Mouse (Mus musculus) stomach, postnatal 0 days (tissue): Measurements from ENCODE around the gene Ccdc117. TPM values are rescaled to one million over a fixed set of nuclear protein-coding genes. Genes with fewer than 3 reads are reported as not detected.

Source experiments
- ATAC-seq: fragments of 200-750 bp; cut with Nextera tagmentation; 2 replicates; pipeline ENCODE4 v1.8.0; 2017; ENCODE audit not compliant: low FRiP score, low TSS enrichment
- DNase-seq: peaks from one replicate; pipeline ENCODE4 v3.0.0-alpha.2; 2016; ENCODE audit warnings: low spot score
- H3K27ac ChIP-seq: fragments of 300-500 bp; sonication (generic); replicated peaks from 2 replicates; pipeline ENCODE4 v1.5.1; 2014; ENCODE audit warnings: mild to moderate bottlenecking, control low read depth
- H3K27me3 ChIP-seq: fragments of 300-500 bp; sonication (generic); 2 replicates; pipeline ENCODE4 v1.6.1; 2014; ENCODE audit warnings: low read length; ENCODE audit not compliant: control insufficient read depth, insufficient read depth
- H3K36me3 ChIP-seq: fragments of 300-500 bp; sonication (generic); 2 replicates; pipeline ENCODE4 v1.6.1; 2014; ENCODE audit warnings: low read length, mixed read lengths; ENCODE audit not compliant: control insufficient read depth, insufficient read depth
- H3K4me1 ChIP-seq: fragments of 300-500 bp; sonication (generic); replicated peaks from 2 replicates; pipeline ENCODE4 v1.6.1; 2014; ENCODE audit warnings: antibody characterized with exemption; ENCODE audit not compliant: control insufficient read depth, insufficient read depth
- H3K4me2 ChIP-seq: fragments of 300-500 bp; sonication (generic); replicated peaks from 2 replicates; pipeline ENCODE4 v1.6.1; 2014; ENCODE audit warnings: low read depth, mild to moderate bottlenecking, control low read depth, moderate library complexity
- H3K4me3 ChIP-seq: fragments of 300-500 bp; sonication (generic); 2 replicates; pipeline ENCODE4 v1.5.1; 2014; ENCODE audit warnings: low read depth, low read length, control low read depth
- H3K9ac ChIP-seq: fragments of 300-500 bp; sonication (generic); 2 replicates; pipeline ENCODE4 v1.6.1; 2014; ENCODE audit warnings: mild to moderate bottlenecking, low read length, control low read depth, mixed read lengths
- H3K9me3 ChIP-seq: fragments of 300-500 bp; sonication (generic); 2 replicates; pipeline ENCODE4 v1.6.1; 2016; ENCODE audit warnings: low read length; ENCODE audit not compliant: control insufficient read depth
- CTCF ChIP-seq: IDR thresholded peaks from 2 replicates; pipeline ENCODE4 v1.5.1; 2016; ENCODE audit warnings: antibody characterized with exemption, low read depth, mild to moderate bottlenecking, moderate library complexity
- EP300 ChIP-seq: optimal IDR thresholded peaks from 2 replicates; pipeline ENCODE3; 2016; ENCODE audit warnings: antibody characterized with exemption
- WGBS: fragments of 180-500 bp; shearing (Covaris S2); extraction: QIAGEN DNeasy Blood & Tissue Kit; methylation state at CpG from one replicate; pipeline ENCODE4 v1.1.7; 2014; 5-methylcytosine and 5-hydroxymethylcytosine counted together
- polyA plus RNA-seq: library from polyadenylated mRNA; unstranded; fragments of >200 nt; fragmentation: Nextera tagmentation; extraction: Ambion mirVana; gene quantifications from 2 replicates; pipeline ENCODE4 v1.2.1, GENCODE M21; 2015

Ccdc117 gene
- polyA plus RNA-seq, 1 experiment from 2014 or later = 8.7 TPM

DNA sequence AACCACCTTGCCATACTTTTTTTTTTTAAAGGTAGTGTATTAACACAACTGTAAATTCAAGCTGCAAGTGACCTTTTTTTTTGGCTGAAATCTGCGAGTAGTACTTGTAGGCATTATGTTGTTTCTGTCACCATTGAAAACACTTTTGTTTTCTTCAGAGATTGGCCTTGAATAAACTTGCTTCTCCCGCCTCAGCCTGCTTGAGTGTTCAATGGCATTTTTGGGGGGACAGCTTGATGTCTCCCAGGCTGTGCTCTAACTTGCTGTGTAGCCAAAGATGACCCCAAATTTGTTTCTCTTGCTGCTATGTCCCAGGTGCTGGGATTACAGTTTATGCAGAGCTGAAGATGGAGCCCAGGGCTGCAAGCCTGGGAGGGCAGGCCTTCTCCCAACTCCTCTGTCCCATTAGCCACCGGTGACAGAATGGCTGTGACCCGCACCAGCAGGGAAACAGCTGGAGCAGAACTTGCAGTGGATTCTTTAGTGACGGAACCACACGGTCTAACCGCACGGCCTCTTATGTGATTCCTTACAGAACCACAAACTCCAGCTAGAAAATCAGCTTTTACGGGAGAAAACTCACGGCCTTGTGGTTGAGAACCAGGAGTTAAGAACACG lies 19.1 kb downstream of the Ccdc117 start:
- peak overlapping the region; percentile 100 for H3K9ac ChIP-seq
- ATAC-seq = no peak
- peak overlapping the region; percentile 60 for H3K4me2 ChIP-seq
- peaks cover 3% of the 10 kb centered on the region; the same call in 1 of the 2 replicates for H3K4me1 ChIP-seq
- no peak overlapping the region for H3K27ac ChIP-seq
- WGBS = 65% methylated on average over 11 of the region's 11 CpGs
- H3K36me3 ChIP-seq = peaks cover 26% of the 10 kb centered on the region
- H3K4me3 ChIP-seq = peak overlapping the region; percentile 100
- no peak for DNase-seq
- H3K27me3 ChIP-seq = no peaks in the 10 kb centered on the region
- no peak for TF ChIP-seq EP300
- TF ChIP-seq CTCF = no peak
- H3K9me3 ChIP-seq = no peaks in the 10 kb centered on the region

DNA sequence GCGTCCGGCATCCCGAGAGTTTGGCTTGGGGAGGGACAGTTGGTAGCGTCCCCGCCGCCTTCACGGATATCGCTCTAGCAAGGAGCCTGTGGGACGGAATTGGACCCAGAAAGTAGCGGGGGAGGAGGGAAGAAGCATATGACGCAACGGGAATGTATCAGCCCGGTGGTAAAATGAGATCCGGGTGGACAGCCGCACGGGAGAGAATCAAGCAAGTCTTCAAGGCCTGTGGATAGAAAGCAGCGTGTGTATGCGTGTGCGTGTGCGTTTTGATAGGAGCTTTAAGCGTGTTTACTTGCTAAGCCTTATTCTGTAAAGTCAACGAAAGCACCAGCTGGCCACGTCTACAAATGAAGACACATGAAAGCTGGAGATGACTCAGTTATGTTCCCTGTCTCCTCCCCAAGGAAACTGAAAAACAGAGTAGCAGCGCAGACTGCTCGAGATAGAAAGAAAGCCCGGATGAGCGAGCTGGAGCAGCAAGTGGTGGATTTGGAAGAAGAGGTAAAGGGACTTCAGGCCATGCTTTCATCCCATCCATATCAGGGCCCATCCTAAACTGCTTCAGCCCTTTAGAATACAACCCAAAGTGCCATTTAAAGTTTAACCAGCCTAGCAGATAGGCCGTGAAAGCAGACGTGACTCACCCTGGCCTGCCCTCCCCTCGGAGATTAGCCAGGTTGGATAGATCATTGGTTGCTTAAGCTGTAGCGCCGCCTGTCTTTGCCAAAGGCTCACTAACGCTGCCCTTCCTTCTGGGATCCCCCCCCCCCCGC lies 20.3 kb downstream of the Ccdc117 start:
- peak overlapping the region; percentile 100 for H3K4me3 ChIP-seq
- peaks cover 3% of the 10 kb centered on the region; the same call in 1 of the 2 replicates for H3K4me1 ChIP-seq
- H3K36me3 ChIP-seq = peaks cover 26% of the 10 kb centered on the region
- H3K9me3 ChIP-seq = no peaks in the 10 kb centered on the region
- peak overlapping the region; percentile 100 for H3K27ac ChIP-seq
- H3K9ac ChIP-seq = peak overlapping the region; percentile 100
- under 1% methylated on average over 34 of the region's 34 CpGs for WGBS
- no peaks in the 10 kb centered on the region for H3K27me3 ChIP-seq
- H3K4me2 ChIP-seq = peak overlapping the region; percentile 60
- TF ChIP-seq EP300 (no peak), CTCF (peak; percentile 76)
- DNase-seq (peak; percentile 88), ATAC-seq (peak; percentile 73)

DNA sequence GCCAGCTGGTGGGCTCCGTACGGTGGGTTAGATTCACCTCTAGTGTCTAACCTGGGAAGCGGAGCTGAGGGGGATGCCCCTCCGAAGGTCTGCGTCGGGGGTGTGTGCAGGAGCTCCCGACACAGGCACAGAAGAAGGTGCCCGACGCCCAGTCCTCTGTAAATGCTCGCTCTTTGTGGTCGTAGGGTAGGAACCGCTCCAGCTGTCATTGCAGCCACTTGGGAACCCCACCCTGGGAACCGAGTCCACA lies 20.8 kb downstream of the Ccdc117 start:
- H3K9ac ChIP-seq = peak overlapping the region; percentile 100
- ATAC-seq (no peak; the same call in 1 of the 2 replicates), DNase-seq (no peak)
- no peaks in the 10 kb centered on the region for H3K27me3 ChIP-seq
- TF ChIP-seq EP300 (no peak), CTCF (no peak)
- peak overlapping the region; percentile 100 for H3K4me3 ChIP-seq
- 0% methylated on average over 13 of the region's 13 CpGs for WGBS
- H3K4me2 ChIP-seq = peak overlapping the region; percentile 60
- peaks cover 3% of the 10 kb centered on the region; the same call in 1 of the 2 replicates for H3K4me1 ChIP-seq
- peak overlapping the region; percentile 100 for H3K27ac ChIP-seq
- H3K9me3 ChIP-seq = no peaks in the 10 kb centered on the region
- H3K36me3 ChIP-seq = peaks cover 26% of the 10 kb centered on the region

DNA sequence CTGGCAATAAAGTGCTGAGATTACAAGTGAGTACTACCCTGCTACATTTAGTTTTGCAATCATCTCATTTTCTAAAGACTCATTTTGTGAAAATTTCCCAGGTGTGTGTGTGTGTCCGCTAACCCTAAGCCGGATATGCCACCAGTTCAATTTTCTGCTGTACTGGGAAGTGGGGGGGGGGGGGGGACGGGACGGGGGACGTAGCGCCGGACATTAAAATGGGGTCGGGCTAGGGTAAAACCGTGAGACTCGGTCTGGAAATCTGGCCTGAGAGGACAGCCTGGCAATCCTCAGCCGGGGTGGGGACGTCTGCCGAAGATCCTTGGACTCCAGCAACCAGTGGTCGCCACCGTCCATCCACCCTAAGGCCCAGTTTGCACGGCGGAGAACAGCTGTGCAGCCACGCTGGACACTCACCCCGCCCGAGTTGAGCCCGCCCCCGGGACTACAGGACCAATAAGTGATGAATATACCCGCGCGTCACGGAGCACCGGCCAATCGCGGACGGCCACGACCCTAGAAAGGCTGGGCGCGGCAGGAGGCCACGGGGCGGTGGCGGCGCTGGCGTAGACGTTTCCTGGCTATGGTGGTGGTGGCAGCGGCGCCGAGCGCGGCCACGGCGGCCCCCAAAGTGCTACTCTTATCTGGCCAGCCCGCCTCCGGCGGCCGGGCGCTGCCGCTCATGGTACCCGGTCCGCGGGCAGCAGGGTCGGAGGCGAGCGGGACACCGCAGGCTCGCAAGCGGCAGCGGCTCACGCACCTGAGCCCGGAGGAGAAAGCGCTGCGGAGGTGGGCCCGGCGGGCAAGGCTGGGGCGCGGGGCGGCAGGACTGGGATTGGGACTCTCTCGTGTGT lies 21.3 kb downstream of the Ccdc117 start, which contains the start of gene Xbp1:
Gene Xbp1, plus strand, starts transcription at position 248 of the 854 bp plus-strand sequence.
- no peak for TF ChIP-seq EP300
- no peak for TF ChIP-seq CTCF
- WGBS = under 1% methylated on average over 68 of the region's 72 CpGs
- DNase-seq (peak; percentile 99), ATAC-seq (peak; percentile 96)
- Histone ChIP-seq H3K27ac (peak within 1 kb of the TSS; percentile 100), H3K27me3 (no peaks in the 10 kb centered on the region), H3K4me3 (peak within 1 kb of the TSS; percentile 100), H3K4me2 (peak within 1 kb of the TSS; percentile 60), H3K36me3 (peaks cover 23% of the 10 kb centered on the region), H3K9me3 (no peaks in the 10 kb centered on the region), H3K4me1 (peaks cover 3% of the 10 kb centered on the region; the same call in 1 of the 2 replicates), H3K9ac (peak within 1 kb of the TSS; percentile 100)

DNA sequence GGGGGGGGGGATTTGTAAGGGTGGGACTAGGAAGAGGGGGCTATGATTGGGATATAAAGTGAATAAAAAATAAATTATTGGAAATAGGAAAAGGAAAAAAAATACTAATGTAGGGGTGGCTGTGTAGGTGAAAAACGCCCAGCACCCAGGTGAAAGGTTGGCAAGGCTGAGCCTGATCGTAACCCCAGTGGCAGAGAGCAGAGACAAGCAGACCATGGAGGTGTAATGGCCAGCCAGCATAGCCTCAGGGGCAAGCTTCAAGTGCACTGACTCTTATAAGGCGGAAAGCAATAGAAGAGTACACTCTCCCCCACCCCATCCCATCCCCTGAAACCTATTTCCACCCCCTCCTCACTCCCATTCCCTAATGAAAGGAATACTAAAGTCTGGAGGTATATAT lies 22.3 kb downstream of the Ccdc117 start:
- WGBS = 79% methylated on average over 3 of the region's 3 CpGs
- DNase-seq (no peak), ATAC-seq (no peak)
- H3K4me2 ChIP-seq = peak overlapping the region; percentile 60
- H3K27me3 ChIP-seq = no peaks in the 10 kb centered on the region
- no peaks in the 10 kb centered on the region for H3K9me3 ChIP-seq
- TF ChIP-seq CTCF (no peak), EP300 (no peak)
- peaks cover 15% of the 10 kb centered on the region for H3K36me3 ChIP-seq
- no peak overlapping the region for H3K4me3 ChIP-seq
- H3K27ac ChIP-seq = no peak overlapping the region
- no peak overlapping the region for H3K9ac ChIP-seq
- H3K4me1 ChIP-seq = peaks cover 3% of the 10 kb centered on the region; the same call in 1 of the 2 replicates
